Mouse (Mus musculus): ENCODE measurements around the gene Kalrn. TPM values are rescaled to one million over a fixed set of nuclear protein-coding genes. Genes with fewer than 3 reads are reported as not detected.
A peak's percentile ranks its signal among the peaks of the same experiment; 100 is the strongest.

Kalrn gene
- polyA plus RNA-seq, 1 experiment from 2014 or later = 43.9 TPM

GRCm38 (mm10) chr16:34063313-34063712 is 510.0 kb downstream of the Kalrn start:
- Histone ChIP-seq H3K4me1 (replicated peaks; ENCODE audit: control insufficient read depth, insufficient read depth, low read length) (peaks cover 3% of the 10 kb centered on the region; the same call in 1 of the 2 replicates), H3K36me3 (ENCODE audit: control insufficient read depth, insufficient read depth) (no peaks in the 10 kb centered on the region), H3K27ac (ENCODE audit: low read length) (peak overlapping the region; percentile 14; the same call in 1 of the 2 replicates), H3K4me3 (replicated peaks; ENCODE audit: low read length) (no peak overlapping the region), H3K27me3 (replicated peaks; ENCODE audit: control insufficient read depth, insufficient read depth, low read length) (no peaks in the 10 kb centered on the region), H3K9ac (replicated peaks; ENCODE audit: low read depth, low read length) (no peak overlapping the region), H3K4me2 (ENCODE audit: low read length) (no peak overlapping the region), H3K9me3 (ENCODE audit: control insufficient read depth, low read length) (no peaks in the 10 kb centered on the region)
- peak; percentile 77 for ATAC-seq
- 38% methylated on average over 4 of the region's 4 CpGs for WGBS

- Histone ChIP-seq H3K36me3 (ENCODE audit: control insufficient read depth, insufficient read depth) (no peaks in the 10 kb centered on the region), H3K4me1 (replicated peaks; ENCODE audit: control insufficient read depth, insufficient read depth, low read length) (peaks cover 3% of the 10 kb centered on the region; the same call in 1 of the 2 replicates), H3K4me2 (ENCODE audit: low read length) (no peak overlapping the region), H3K9ac (replicated peaks; ENCODE audit: low read depth, low read length) (no peak overlapping the region), H3K9me3 (ENCODE audit: control insufficient read depth, low read length) (no peaks in the 10 kb centered on the region), H3K4me3 (replicated peaks; ENCODE audit: low read length) (no peak overlapping the region), H3K27ac (ENCODE audit: low read length) (no peak overlapping the region), H3K27me3 (replicated peaks; ENCODE audit: control insufficient read depth, insufficient read depth, low read length) (no peaks in the 10 kb centered on the region)
- no peak for ATAC-seq
- 77% methylated on average over 1 of the region's 1 CpGs for WGBS
Measured at GRCm38 (mm10) chr16:34061661-34062060, 511.7 kb downstream of the Kalrn start.

GRCm38 (mm10) chr16:34058611-34059010 is 514.7 kb downstream of the Kalrn start:
- Histone ChIP-seq H3K4me2 (ENCODE audit: low read length) (no peak overlapping the region), H3K9me3 (ENCODE audit: control insufficient read depth, low read length) (no peaks in the 10 kb centered on the region), H3K4me1 (replicated peaks; ENCODE audit: control insufficient read depth, insufficient read depth, low read length) (peaks cover 3% of the 10 kb centered on the region; the same call in 1 of the 2 replicates), H3K27me3 (replicated peaks; ENCODE audit: control insufficient read depth, insufficient read depth, low read length) (no peaks in the 10 kb centered on the region), H3K9ac (replicated peaks; ENCODE audit: low read depth, low read length) (no peak overlapping the region), H3K4me3 (replicated peaks; ENCODE audit: low read length) (no peak overlapping the region), H3K27ac (ENCODE audit: low read length) (no peak overlapping the region), H3K36me3 (ENCODE audit: control insufficient read depth, insufficient read depth) (peaks cover 7% of the 10 kb centered on the region; the same call in 1 of the 2 replicates)
- ATAC-seq = no peak
- 96% methylated on average over 3 of the region's 3 CpGs for WGBS

- 90% methylated on average over 5 of the region's 5 CpGs for WGBS
Measured at GRCm38 (mm10) chr16:34057464-34057863, 515.9 kb downstream of the Kalrn start.

GRCm38 (mm10) chr16:34056418-34057111 is 516.8 kb downstream of the Kalrn start:
- H3K27me3 ChIP-seq (replicated peaks; ENCODE audit: control insufficient read depth, insufficient read depth, low read length) = no peaks in the 10 kb centered on the region
- no peaks in the 10 kb centered on the region for H3K4me1 ChIP-seq (replicated peaks; ENCODE audit: control insufficient read depth, insufficient read depth, low read length)
- H3K4me3 ChIP-seq (replicated peaks; ENCODE audit: low read length) = no peak overlapping the region
- H3K27ac ChIP-seq (ENCODE audit: low read length) = no peak overlapping the region
- H3K36me3 ChIP-seq (ENCODE audit: control insufficient read depth, insufficient read depth) = peaks cover 14% of the 10 kb centered on the region; the same call in 1 of the 2 replicates
- 64% methylated on average over 10 of the region's 10 CpGs for WGBS
- H3K9me3 ChIP-seq (ENCODE audit: control insufficient read depth, low read length) = no peaks in the 10 kb centered on the region
- ATAC-seq = no peak
- H3K9ac ChIP-seq (replicated peaks; ENCODE audit: low read depth, low read length) = no peak overlapping the region
- no peak overlapping the region for H3K4me2 ChIP-seq (ENCODE audit: low read length)

More at GRCm38 (mm10) chr16:34057464-34057863, 515.9 kb downstream of the Kalrn start:
- H3K4me1 ChIP-seq (replicated peaks; ENCODE audit: control insufficient read depth, insufficient read depth, low read length) = no peaks in the 10 kb centered on the region
- H3K4me2 ChIP-seq (ENCODE audit: low read length) = no peak overlapping the region
- ATAC-seq = no peak
- no peak overlapping the region for H3K4me3 ChIP-seq (replicated peaks; ENCODE audit: low read length)
- no peak overlapping the region for H3K27ac ChIP-seq (ENCODE audit: low read length)
- H3K27me3 ChIP-seq (replicated peaks; ENCODE audit: control insufficient read depth, insufficient read depth, low read length) = no peaks in the 10 kb centered on the region
- no peak overlapping the region for H3K9ac ChIP-seq (replicated peaks; ENCODE audit: low read depth, low read length)
- H3K9me3 ChIP-seq (ENCODE audit: control insufficient read depth, low read length) = no peaks in the 10 kb centered on the region
- peaks cover 14% of the 10 kb centered on the region; the same call in 1 of the 2 replicates for H3K36me3 ChIP-seq (ENCODE audit: control insufficient read depth, insufficient read depth)

GRCm38 (mm10) chr16:34050090-34050489 is 523.2 kb downstream of the Kalrn start:
- H3K4me3 ChIP-seq (replicated peaks; ENCODE audit: low read length) = no peak overlapping the region
- peaks cover 17% of the 10 kb centered on the region; the same call in 1 of the 2 replicates for H3K36me3 ChIP-seq (ENCODE audit: control insufficient read depth, insufficient read depth)
- no peaks in the 10 kb centered on the region for H3K4me1 ChIP-seq (replicated peaks; ENCODE audit: control insufficient read depth, insufficient read depth, low read length)
- H3K27me3 ChIP-seq (replicated peaks; ENCODE audit: control insufficient read depth, insufficient read depth, low read length) = no peaks in the 10 kb centered on the region
- no peak overlapping the region for H3K27ac ChIP-seq (ENCODE audit: low read length)
- H3K9ac ChIP-seq (replicated peaks; ENCODE audit: low read depth, low read length) = no peak overlapping the region
- no peak for ATAC-seq
- WGBS = 88% methylated on average over 7 of the region's 7 CpGs
- no peak overlapping the region for H3K4me2 ChIP-seq (ENCODE audit: low read length)
- H3K9me3 ChIP-seq (ENCODE audit: control insufficient read depth, low read length) = no peaks in the 10 kb centered on the region

GRCm38 (mm10) chr16:34049361-34049760 is 524.0 kb downstream of the Kalrn start:
- Histone ChIP-seq H3K9me3 (ENCODE audit: control insufficient read depth, low read length) (no peaks in the 10 kb centered on the region), H3K9ac (replicated peaks; ENCODE audit: low read depth, low read length) (no peak overlapping the region), H3K4me2 (ENCODE audit: low read length) (no peak overlapping the region), H3K27me3 (replicated peaks; ENCODE audit: control insufficient read depth, insufficient read depth, low read length) (no peaks in the 10 kb centered on the region), H3K36me3 (ENCODE audit: control insufficient read depth, insufficient read depth) (peaks cover 14% of the 10 kb centered on the region; the same call in 1 of the 2 replicates), H3K4me3 (replicated peaks; ENCODE audit: low read length) (no peak overlapping the region), H3K27ac (ENCODE audit: low read length) (no peak overlapping the region), H3K4me1 (replicated peaks; ENCODE audit: control insufficient read depth, insufficient read depth, low read length) (no peaks in the 10 kb centered on the region)
- WGBS = 93% methylated on average over 12 of the region's 12 CpGs
- ATAC-seq = no peak

GRCm38 (mm10) chr16:34048232-34048631 is 525.1 kb downstream of the Kalrn start:
- no peak overlapping the region for H3K27ac ChIP-seq (ENCODE audit: low read length)
- no peak overlapping the region for H3K4me3 ChIP-seq (replicated peaks; ENCODE audit: low read length)
- ATAC-seq = no peak
- no peak overlapping the region for H3K9ac ChIP-seq (replicated peaks; ENCODE audit: low read depth, low read length)
- H3K4me2 ChIP-seq (ENCODE audit: low read length) = no peak overlapping the region
- H3K4me1 ChIP-seq (replicated peaks; ENCODE audit: control insufficient read depth, insufficient read depth, low read length) = no peaks in the 10 kb centered on the region
- H3K9me3 ChIP-seq (ENCODE audit: control insufficient read depth, low read length) = no peaks in the 10 kb centered on the region
- 90% methylated on average over 4 of the region's 4 CpGs for WGBS
- H3K27me3 ChIP-seq (replicated peaks; ENCODE audit: control insufficient read depth, insufficient read depth, low read length) = no peaks in the 10 kb centered on the region
- peaks cover 8% of the 10 kb centered on the region; the same call in 1 of the 2 replicates for H3K36me3 ChIP-seq (ENCODE audit: control insufficient read depth, insufficient read depth)

- H3K9me3 ChIP-seq (ENCODE audit: control insufficient read depth, low read length) = no peaks in the 10 kb centered on the region
- WGBS = 51% methylated on average over 7 of the region's 7 CpGs
- no peak overlapping the region for H3K4me2 ChIP-seq (ENCODE audit: low read length)
- no peaks in the 10 kb centered on the region for H3K4me1 ChIP-seq (replicated peaks; ENCODE audit: control insufficient read depth, insufficient read depth, low read length)
- no peak for ATAC-seq
- H3K27me3 ChIP-seq (replicated peaks; ENCODE audit: control insufficient read depth, insufficient read depth, low read length) = no peaks in the 10 kb centered on the region
- H3K4me3 ChIP-seq (replicated peaks; ENCODE audit: low read length) = no peak overlapping the region
- no peak overlapping the region for H3K27ac ChIP-seq (ENCODE audit: low read length)
- 0 out of 2 replicates have a peak, but pooled peaks cover 3% of the 10 kb centered on the region for H3K36me3 ChIP-seq (ENCODE audit: control insufficient read depth, insufficient read depth)
- H3K9ac ChIP-seq (replicated peaks; ENCODE audit: low read depth, low read length) = no peak overlapping the region
Measured at GRCm38 (mm10) chr16:34047543-34047942, 525.8 kb downstream of the Kalrn start.
